Mouse (Mus musculus) forebrain, embryonic 10.5 days (tissue): Measurements from ENCODE around the gene Osgin1. TPM values are rescaled to one million over a fixed set of nuclear protein-coding genes. Genes with fewer than 3 reads are reported as not detected.

Experiments used
- DNase-seq: peaks from one replicate; pipeline ENCODE4 v3.0.0-alpha.2; 2017; ENCODE audit warnings: low spot score; ENCODE audit errors: extremely low spot score
- H3K27ac ChIP-seq: fragments of 300-500 bp; sonication (generic); 2 replicates; pipeline ENCODE4 v1.5.1; 2016; ENCODE audit warnings: mild to moderate bottlenecking
- H3K27me3 ChIP-seq: fragments of 300-500 bp; sonication (generic); 2 replicates; pipeline ENCODE4 v1.6.1; 2016; ENCODE audit warnings: mild to moderate bottlenecking; ENCODE audit not compliant: poor library complexity, severe bottlenecking
- H3K36me3 ChIP-seq: fragments of 300-500 bp; sonication (generic); replicated peaks from 2 replicates; pipeline ENCODE4 v1.6.1; 2016; ENCODE audit warnings: mild to moderate bottlenecking, moderate library complexity
- H3K4me1 ChIP-seq: fragments of 300-500 bp; sonication (generic); 2 replicates; pipeline ENCODE4 v1.6.1; 2016
- H3K4me3 ChIP-seq: fragments of 300-500 bp; sonication (generic); 2 replicates; pipeline ENCODE4 v1.5.1; 2016; ENCODE audit warnings: mild to moderate bottlenecking, moderate library complexity
- H3K9me3 ChIP-seq: fragments of 300-500 bp; sonication (generic); 2 replicates; pipeline ENCODE4 v1.6.1; 2016; ENCODE audit warnings: mild to moderate bottlenecking, moderate library complexity
- WGBS: fragments of 180-500 bp; shearing (Covaris S2); methylation state at CpG from one replicate; pipeline ENCODE4 v1.1.7; 2016; 5-methylcytosine and 5-hydroxymethylcytosine counted together
- polyA plus RNA-seq: library from polyadenylated mRNA; unstranded; fragments of >200 nt; fragmentation: Nextera tagmentation; extraction: Ambion mirVana; gene quantifications from 2 replicates; pipeline ENCODE4 v1.2.1, GENCODE M21; 2016

Gene Osgin1
- polyA plus RNA-seq, 1 experiment from 2014 or later = 0.73 TPM

DNA sequence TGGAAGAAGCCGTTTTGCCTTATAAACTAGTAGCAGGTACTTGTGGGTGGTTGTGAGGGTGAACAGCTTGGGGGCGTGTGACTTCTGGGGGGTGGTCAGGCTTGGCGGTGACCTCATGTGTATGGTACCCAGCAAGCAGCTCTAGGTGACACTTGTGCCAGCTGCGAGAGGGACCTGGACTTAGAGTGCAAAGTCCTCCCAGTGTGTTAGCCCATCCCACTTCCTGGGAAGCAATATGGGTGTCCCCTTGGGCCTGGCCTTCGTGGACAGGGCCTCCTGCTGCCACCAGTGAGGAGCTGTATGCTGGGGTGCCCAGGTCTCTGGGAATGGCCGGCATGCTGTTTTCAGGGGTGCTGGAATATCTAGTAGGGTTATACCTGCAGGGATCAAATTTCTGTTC lies 5.0 kb downstream of the Osgin1 start:
- no peak for DNase-seq
- no peak overlapping the region for H3K4me3 ChIP-seq
- H3K36me3 ChIP-seq = no peaks in the 10 kb centered on the region
- WGBS = 87% methylated on average over 6 of the region's 6 CpGs
- peaks cover 40% of the 10 kb centered on the region for H3K27me3 ChIP-seq
- peaks cover 43% of the 10 kb centered on the region for H3K4me1 ChIP-seq
- H3K27ac ChIP-seq = no peak overlapping the region
- no peaks in the 10 kb centered on the region for H3K9me3 ChIP-seq

GRCm38 (mm10) chr8:119439424-119439823 lies 5.5 kb downstream of the Osgin1 start:
- Histone ChIP-seq H3K36me3 (no peaks in the 10 kb centered on the region), H3K27me3 (peaks cover 44% of the 10 kb centered on the region), H3K9me3 (no peaks in the 10 kb centered on the region), H3K4me3 (no peak overlapping the region), H3K27ac (no peak overlapping the region), H3K4me1 (peaks cover 43% of the 10 kb centered on the region)
- DNase-seq = no peak
- WGBS = 89% methylated on average over 2 of the region's 2 CpGs

GRCm38 (mm10) chr8:119439893-119440249 lies 5.9 kb downstream of the Osgin1 start:
- no peak for DNase-seq
- WGBS = 71% methylated on average over 7 of the region's 7 CpGs
- peaks cover 44% of the 10 kb centered on the region for H3K27me3 ChIP-seq
- no peaks in the 10 kb centered on the region for H3K9me3 ChIP-seq
- no peak overlapping the region for H3K4me3 ChIP-seq
- no peaks in the 10 kb centered on the region for H3K36me3 ChIP-seq
- H3K4me1 ChIP-seq = peaks cover 43% of the 10 kb centered on the region
- peak overlapping the region; percentile 12; the same call in 1 of the 2 replicates for H3K27ac ChIP-seq

DNA sequence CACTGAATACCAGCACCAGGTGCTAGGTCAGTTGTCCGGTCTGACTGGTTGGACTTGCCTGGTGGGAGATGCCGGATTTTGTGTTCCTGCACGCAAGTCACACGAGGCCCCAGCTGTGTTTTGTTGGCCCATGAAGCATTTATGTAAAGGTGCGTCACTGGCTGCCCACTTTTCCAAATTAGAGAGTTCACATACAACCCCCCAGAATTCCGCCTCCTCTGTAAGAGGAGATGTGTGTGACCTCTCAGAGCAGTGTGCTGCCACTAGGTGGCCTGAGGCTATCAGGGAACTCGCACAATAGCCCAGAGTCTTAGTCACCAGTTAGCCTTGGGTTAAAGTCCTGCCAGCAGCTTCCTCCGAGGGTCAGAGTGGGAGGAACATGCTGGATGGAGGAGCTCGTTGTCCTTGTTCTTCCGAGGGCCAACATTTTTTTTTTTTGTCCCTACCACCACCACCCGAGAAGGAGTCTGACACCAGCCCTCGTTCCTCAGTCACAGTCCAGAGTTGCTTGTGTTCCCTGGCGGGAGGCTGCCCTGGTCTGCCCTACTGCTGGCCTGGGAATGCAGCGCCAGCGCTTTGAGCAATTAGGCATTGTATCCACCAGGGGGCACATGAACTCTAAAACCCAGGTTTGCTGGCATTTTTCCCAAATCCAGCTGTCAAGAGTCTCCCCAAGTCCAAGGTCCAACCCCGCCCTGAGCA lies 6.5 kb downstream of the Osgin1 start:
- Histone ChIP-seq H3K4me3 (peak overlapping the region; percentile 9), H3K27me3 (peaks cover 50% of the 10 kb centered on the region), H3K27ac (peak overlapping the region; percentile 27; the same call in 1 of the 2 replicates), H3K36me3 (no peaks in the 10 kb centered on the region), H3K9me3 (no peaks in the 10 kb centered on the region), H3K4me1 (peaks cover 44% of the 10 kb centered on the region)
- 12% methylated on average over 16 of the region's 16 CpGs for WGBS
- DNase-seq = peak; percentile 83

DNA sequence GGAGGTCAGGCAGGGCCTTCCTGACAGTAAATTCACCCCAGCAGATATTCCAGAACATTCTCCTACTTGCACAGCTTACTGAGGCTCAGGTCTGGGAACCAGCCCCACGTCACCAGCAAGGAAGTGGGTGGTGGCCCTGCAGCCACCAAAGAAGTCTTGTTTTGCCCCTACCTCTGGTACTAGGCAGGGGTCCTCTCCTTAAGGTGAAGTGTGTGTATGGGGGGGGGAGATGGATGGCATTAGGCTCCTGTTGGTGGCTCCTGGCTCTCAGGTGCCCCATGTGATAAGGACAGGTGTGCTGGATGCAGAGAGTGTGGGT lies 7.0 kb downstream of the Osgin1 start:
- Histone ChIP-seq H3K9me3 (no peaks in the 10 kb centered on the region), H3K4me1 (peaks cover 49% of the 10 kb centered on the region), H3K27ac (no peak overlapping the region), H3K27me3 (peaks cover 55% of the 10 kb centered on the region), H3K4me3 (no peak overlapping the region), H3K36me3 (no peaks in the 10 kb centered on the region)
- WGBS = 66% methylated on average over 1 of the region's 1 CpGs
- no peak for DNase-seq

DNA sequence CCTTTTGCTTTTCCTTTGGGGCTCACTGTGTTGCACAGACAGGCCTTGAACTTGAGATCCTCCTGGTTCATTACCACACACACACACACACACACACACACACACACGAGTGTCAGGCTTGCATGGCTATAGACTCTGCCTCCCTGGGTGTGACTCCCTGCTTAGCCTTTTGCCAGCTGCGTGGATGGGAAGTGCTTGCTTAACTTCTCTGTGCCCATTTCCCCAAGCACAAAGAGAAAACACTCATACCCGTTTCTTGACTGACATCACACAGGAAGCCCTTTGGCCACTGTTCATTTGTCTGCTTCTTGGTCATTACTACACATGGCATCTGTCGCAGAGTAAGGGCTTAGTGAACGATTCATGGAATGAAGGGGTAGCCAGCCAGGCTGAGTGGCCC lies 8.1 kb downstream of the Osgin1 start:
- Histone ChIP-seq H3K4me1 (peaks cover 48% of the 10 kb centered on the region), H3K9me3 (no peaks in the 10 kb centered on the region), H3K27me3 (peaks cover 62% of the 10 kb centered on the region), H3K4me3 (no peak overlapping the region), H3K27ac (no peak overlapping the region), H3K36me3 (no peaks in the 10 kb centered on the region)
- DNase-seq = no peak
- 80% methylated on average over 5 of the region's 5 CpGs for WGBS

DNA sequence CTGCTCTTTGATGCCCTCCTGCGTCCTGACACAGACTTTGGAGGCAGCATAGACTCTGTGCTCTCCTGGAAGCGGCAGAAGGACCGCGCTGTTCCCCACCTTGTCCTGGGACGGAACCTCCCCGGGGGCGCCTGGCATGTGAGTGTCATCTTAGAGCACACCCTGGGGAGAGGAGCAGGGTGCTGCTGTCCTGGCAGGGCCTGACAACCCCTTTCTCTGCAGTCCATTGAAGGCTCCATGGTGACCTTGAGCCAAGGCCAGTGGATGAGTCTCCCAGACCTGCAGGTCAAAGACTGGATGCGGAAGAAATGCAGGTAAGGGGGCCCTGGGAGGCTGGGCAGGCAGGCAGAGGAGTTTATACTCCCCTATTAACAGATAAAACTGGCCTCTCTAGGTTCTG lies 9.0 kb downstream of the Osgin1 start:
- H3K4me1 ChIP-seq = peaks cover 52% of the 10 kb centered on the region
- peaks cover 71% of the 10 kb centered on the region for H3K27me3 ChIP-seq

DNA sequence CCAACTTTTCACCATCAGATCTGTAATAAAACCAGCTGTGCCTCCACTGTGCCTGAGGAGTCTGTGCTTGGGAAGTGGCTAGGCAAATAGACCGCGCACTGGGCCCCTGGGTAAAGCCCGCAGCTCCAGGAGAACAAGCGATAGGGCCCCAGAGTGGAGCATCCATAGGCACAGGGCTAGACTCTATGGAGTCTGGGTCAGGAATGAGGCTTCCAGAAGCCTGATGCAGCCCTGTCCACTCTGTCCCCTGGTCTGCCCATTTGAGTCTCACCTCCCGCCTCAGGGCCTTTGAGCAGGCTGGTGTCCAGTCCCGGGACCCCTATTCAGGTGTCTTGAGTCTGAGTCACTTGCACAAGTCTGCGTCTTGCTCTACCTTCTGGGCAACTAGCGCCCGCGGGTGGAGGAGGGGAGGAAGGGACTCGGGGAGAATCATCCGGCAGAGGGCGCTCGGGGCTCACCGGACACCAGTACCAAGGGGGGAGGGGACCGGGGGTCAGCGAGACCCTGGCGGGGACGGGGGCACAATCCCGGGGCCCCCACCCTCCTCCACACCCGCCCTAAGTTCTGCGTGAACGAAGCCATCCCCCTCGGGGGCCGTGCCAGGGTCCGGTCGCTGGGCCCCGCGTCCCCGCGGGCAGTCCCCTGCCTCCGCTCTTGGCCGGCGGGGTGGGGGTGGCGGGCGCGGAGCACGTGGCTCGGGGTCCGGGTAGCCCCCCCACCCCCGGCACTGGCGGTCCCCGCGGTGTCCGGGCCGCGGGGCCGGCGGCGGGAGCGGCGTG lies 12.5 kb downstream of the Osgin1 start, which contains the start of gene Necab2:
Necab2 (plus strand) TSS at position 509 of the 779 bp plus-strand sequence.
- Histone ChIP-seq H3K9me3 (no peaks in the 10 kb centered on the region), H3K36me3 (peaks cover 10% of the 10 kb centered on the region), H3K27ac (peak within 1 kb of the TSS; percentile 92), H3K4me1 (peaks cover 35% of the 10 kb centered on the region), H3K27me3 (peaks cover 76% of the 10 kb centered on the region), H3K4me3 (peak within 1 kb of the TSS; percentile 78)
- 1% methylated on average over 52 of the region's 52 CpGs for WGBS
- DNase-seq = peak; percentile 90

More for the DNA sequence above, 9.0 kb downstream of the Osgin1 start:
- Histone ChIP-seq H3K9me3 (no peaks in the 10 kb centered on the region), H3K36me3 (no peaks in the 10 kb centered on the region), H3K27ac (no peak overlapping the region), H3K4me3 (no peak overlapping the region)
- no peak for DNase-seq
- WGBS = 96% methylated on average over 8 of the region's 8 CpGs

DNA sequence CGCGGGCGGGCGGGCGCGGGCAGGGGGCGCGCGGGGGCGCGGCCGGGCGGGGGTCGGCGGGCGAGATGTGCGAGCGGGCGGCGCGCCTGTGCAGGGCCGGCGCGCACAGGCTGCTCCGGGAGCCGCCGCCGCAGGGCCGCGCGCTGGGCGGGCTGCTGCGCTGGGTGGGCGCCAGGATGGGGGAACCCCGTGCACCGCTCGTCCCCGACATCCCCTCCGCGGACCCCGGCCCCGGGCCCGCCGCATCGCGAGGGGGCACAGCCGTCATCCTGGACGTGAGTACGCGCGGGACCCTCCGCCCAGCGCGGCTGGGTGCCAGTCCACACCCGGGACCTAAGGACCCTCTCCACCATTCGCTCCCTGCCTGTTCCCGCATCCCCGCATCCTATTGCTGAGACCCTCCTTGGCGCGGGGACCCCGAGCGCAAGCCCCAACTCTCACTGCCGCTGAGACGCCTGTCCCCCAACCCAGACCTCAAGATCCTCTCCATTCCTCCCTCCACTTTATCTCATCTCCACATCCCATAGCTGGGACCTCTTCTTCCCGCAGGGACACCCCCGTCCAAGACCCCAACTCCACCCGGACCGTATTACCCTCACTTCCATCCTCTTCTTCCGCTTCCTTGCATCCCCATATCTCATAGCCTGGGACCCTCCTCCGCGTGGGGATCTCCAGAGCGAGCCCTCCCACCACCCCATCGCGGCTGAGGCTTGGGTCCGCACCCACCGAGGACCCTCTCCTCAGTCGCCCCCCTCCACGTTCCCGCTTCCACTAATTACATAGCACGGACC lies 13.3 kb downstream of the Osgin1 start:
- Histone ChIP-seq H3K9me3 (no peaks in the 10 kb centered on the region), H3K36me3 (peaks cover 12% of the 10 kb centered on the region), H3K4me3 (peak overlapping the region; percentile 78), H3K4me1 (peaks cover 33% of the 10 kb centered on the region), H3K27ac (peak overlapping the region; percentile 92), H3K27me3 (peaks cover 68% of the 10 kb centered on the region)
- DNase-seq = peak; percentile 37
- WGBS = under 1% methylated on average over 73 of the region's 80 CpGs

DNA sequence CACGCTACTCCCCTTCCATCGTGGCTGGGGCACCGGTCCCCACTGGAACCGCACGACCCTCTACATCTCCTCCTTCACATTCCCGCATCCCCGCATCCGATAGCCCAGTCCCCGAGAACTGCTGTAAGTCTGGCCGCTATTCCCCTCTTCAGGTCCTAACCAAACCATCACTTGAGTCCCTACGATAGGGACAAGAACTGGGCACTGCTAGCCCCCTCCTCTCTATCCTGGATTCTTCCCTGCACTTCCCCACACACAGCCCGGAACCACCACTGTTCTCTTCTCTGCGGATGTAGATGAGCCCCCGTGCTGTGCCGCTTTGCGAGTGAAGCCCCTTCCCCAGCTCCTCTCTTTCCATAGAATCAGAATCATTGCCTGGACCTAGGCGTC lies 13.9 kb downstream of the Osgin1 start:
- Histone ChIP-seq H3K27me3 (peaks cover 62% of the 10 kb centered on the region), H3K4me3 (peak overlapping the region; percentile 78), H3K36me3 (peaks cover 12% of the 10 kb centered on the region), H3K27ac (peak overlapping the region; percentile 92), H3K9me3 (no peaks in the 10 kb centered on the region), H3K4me1 (peaks cover 33% of the 10 kb centered on the region)
- under 1% methylated on average over 17 of the region's 17 CpGs for WGBS
- DNase-seq = no peak

GRCm38 (mm10) chr8:119449627-119450026 lies 15.7 kb downstream of the Osgin1 start:
- H3K27me3 ChIP-seq = peaks cover 52% of the 10 kb centered on the region

GRCm38 (mm10) chr8:119451131-119451530 lies 17.2 kb downstream of the Osgin1 start:
- no peaks in the 10 kb centered on the region for H3K9me3 ChIP-seq
- peaks cover 18% of the 10 kb centered on the region for H3K36me3 ChIP-seq

More at GRCm38 (mm10) chr8:119449627-119450026, 15.7 kb downstream of the Osgin1 start:
- Histone ChIP-seq H3K4me1 (peaks cover 33% of the 10 kb centered on the region), H3K9me3 (no peaks in the 10 kb centered on the region), H3K4me3 (no peak overlapping the region), H3K27ac (no peak overlapping the region), H3K36me3 (peaks cover 18% of the 10 kb centered on the region)
- DNase-seq = no peak
- WGBS = 82% methylated on average over 12 of the region's 12 CpGs

More at GRCm38 (mm10) chr8:119451131-119451530, 17.2 kb downstream of the Osgin1 start:
- H3K4me1 ChIP-seq = peaks cover 25% of the 10 kb centered on the region
- DNase-seq = no peak
- H3K4me3 ChIP-seq = no peak overlapping the region
- no peak overlapping the region for H3K27ac ChIP-seq
- H3K27me3 ChIP-seq = peaks cover 37% of the 10 kb centered on the region
- WGBS = 93% methylated on average over 4 of the region's 4 CpGs
